Mouse (Mus musculus): Measurements from ENCODE around the gene Bcl6b. TPM values are rescaled to one million over a fixed set of nuclear protein-coding genes. Genes with fewer than 3 reads are reported as not detected.

The Bcl6b gene
- total RNA-seq, 2 experiments from 2014 or later = 54.7 to 55.5 TPM

DNA sequence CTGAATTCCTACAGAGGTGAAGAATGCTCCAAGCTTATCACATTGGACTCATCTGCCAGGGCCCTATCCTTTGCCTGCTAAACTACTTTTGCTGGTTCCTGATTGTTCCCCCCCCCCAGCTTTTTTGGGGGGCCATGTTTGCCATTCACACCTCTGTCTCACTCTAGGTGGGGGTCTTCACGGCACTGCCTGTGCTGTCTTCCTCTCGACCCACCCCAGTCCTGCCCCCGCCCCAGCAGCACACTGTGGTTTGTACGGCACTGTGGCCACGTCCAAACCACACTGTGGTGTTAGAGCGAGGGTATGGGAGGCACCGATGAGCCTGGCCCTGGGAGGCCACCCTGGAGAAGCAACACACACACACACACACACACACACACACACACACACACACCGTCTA lies 4.9 kb upstream of the Bcl6b start:
- intact Hi-C loops (cut with DNase I) = no loop called here
- DNase-seq = no peak

DNA sequence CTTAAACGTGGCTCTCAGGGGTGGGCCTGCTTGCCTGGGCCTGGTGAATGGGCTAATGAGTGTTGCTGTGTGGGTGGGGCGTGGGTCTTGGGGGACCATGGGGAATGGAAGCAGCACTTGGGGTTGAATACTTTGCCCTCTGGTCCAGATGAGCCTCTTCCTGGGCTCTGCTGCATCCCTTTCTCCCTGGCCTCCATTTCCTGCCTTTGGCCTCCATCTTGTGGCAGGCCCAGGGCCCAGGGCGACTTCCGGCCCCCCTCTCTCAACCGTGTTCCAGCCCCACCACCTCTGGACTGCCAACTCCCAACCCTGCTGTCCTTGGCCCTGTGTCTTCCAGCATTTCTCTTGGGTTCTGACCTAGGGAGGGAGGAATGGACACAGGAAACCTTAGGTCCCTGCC lies 4.4 kb upstream of the Bcl6b start:
- intact Hi-C loops (cut with DNase I) = no loop called here
- DNase-seq = peak in 1 of 2 experiments; percentile 60

DNA sequence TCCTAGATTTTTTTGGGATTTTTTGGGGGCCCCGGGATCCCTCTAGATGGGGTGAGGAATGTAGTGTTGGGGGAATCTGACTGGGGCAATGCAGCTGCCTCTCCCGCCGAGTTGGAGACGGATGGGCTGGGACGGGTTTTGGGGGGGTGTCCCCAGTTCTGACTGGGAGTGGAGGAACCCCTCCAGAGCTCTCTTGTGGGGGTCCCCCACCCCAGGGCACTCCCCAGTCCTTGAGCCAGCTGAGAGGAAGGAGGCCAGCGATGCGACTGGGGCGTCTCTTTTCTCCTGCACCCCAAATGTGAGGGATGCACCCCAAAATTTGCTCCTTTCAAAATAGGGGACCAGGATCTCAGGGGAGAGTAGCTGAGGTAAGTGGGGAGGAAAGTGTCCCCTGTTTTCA lies 3.4 kb upstream of the Bcl6b start:
- DNase-seq = no peak
- intact Hi-C loops (cut with DNase I) = no loop called here

DNA sequence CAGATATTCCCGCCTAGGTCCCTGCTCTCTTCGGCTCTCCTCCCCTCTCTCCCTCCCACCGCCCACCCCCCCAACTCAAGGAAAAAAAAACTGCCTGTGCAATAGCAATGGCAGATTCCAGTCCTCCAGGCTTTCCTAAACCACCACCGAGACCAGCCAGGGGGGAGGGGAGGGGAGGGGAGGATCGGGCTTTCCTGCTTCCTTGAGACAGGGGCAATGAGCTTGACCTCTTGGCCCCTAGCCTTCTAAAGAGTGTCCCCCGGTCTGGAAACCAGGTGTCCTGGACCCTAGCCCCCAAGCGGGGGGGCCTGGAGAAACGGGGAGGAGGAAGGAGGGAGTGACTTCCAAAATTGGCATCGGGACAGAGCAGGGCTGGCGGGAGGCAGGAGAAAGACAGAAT lies 2.9 kb upstream of the Bcl6b start:
- intact Hi-C loops (cut with DNase I) = no loop called here
- DNase-seq = peak; percentile 77 to 80

DNA sequence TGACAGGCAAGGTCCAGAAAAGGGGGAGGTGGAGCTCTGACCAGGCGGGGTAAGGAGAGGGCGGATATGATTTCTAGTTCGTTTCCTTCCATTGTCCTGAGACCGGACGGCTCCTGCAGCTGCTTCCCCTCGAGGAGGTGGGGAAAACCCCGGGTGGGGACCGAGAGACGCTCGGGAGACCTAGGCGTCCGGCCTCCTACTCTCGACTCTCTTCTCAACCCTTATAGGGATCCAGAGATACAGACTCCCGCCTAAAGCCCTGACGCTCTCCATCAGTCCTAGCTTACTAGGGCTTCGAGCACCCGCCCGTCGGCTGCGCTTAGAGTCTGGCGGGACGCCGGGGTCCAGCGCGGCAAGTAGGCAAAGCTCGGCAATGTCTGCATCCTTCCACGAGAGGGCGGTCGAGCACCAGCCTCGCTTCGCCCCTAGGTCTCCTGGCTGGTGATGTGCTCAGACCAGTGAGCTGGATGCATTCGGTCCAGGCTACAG lies 685 bp upstream of the Bcl6b start:
- intact Hi-C loops (cut with DNase I) = no loop called here
- DNase-seq = peak; percentile 93 to 95

- DNase-seq = peak; percentile 90 to 91
- intact Hi-C loops (cut with DNase I) = no loop called here
These were observed 770 bp downstream of the Bcl6b start for GRCm38 (mm10) chr11:70228828-70229227.

- DNase-seq = peak in 1 of 2 experiments; percentile 23
- intact Hi-C loops (cut with DNase I) = no loop called here
These were observed 1.8 kb downstream of the Bcl6b start for GRCm38 (mm10) chr11:70227661-70228245.

DNA sequence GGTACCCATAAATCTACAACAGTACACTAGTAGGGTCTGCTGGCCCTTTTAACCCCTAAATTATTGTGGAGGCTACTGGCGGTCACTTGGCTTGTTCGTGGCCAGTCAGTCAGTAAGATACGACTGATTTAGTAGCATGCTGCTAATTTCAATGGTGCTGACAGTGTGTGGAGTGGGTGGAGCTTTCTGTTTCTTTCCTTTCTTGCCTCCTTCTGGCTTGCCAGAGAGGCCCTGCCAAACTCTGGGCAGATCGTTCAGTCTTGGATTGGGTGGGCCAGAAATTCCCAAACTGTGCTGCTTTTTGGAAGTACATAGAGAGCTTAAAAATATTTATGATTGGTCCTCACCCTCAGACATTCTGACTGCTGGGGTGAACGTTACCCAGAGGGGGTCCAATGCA lies 2.5 kb downstream of the Bcl6b start:
- no peak for DNase-seq
- intact Hi-C loops (cut with DNase I) = no loop called here

- no peak for DNase-seq
- intact Hi-C loops (cut with DNase I) = no loop called here
These were observed 3.1 kb downstream of the Bcl6b start for GRCm38 (mm10) chr11:70226602-70226890.

DNA sequence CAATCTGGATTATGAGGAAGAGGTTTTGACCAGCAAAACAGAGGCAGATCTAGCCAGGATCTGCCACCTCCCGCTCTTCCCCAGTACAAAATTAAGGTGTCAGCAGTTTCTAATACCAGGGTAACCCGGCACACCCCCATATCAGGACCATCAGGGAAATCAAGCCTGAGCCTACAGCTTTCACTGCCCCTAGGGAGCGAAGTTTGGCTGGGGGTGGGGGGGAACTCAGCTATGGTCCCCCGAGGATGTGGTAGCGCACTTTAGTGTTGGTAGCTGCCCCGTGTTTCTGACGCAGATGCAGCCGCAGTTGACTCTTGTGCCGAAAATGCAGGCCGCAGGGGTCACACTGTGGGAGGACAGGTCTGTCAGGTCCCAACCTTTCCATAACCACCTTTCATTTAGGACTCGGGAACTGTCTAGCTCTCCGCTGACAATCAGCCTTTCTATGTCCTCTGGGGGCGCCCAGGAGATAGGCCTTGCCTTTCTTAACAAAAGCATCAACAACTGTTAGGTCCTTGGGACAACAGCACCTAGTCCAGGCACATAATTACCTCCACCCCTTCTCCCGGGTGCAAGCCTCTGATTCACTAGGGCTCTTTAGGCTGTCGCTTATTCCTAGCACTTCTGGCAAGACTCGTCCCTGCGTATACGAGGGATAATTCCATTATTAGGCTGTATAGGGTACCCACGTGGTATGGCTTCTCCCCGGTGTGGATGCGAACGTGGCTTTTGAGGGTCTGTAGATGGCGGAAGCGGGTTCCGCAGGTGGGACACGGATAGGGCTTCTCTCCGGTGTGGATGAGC lies 3.6 kb downstream of the Bcl6b start:
- no peak for DNase-seq
- intact Hi-C loops (cut with DNase I) = no loop called here

- intact Hi-C loops (cut with DNase I) = no loop called here
- DNase-seq = peak; percentile 69 to 73
These were observed 5.9 kb downstream of the Bcl6b start for GRCm38 (mm10) chr11:70223724-70224123.

DNA sequence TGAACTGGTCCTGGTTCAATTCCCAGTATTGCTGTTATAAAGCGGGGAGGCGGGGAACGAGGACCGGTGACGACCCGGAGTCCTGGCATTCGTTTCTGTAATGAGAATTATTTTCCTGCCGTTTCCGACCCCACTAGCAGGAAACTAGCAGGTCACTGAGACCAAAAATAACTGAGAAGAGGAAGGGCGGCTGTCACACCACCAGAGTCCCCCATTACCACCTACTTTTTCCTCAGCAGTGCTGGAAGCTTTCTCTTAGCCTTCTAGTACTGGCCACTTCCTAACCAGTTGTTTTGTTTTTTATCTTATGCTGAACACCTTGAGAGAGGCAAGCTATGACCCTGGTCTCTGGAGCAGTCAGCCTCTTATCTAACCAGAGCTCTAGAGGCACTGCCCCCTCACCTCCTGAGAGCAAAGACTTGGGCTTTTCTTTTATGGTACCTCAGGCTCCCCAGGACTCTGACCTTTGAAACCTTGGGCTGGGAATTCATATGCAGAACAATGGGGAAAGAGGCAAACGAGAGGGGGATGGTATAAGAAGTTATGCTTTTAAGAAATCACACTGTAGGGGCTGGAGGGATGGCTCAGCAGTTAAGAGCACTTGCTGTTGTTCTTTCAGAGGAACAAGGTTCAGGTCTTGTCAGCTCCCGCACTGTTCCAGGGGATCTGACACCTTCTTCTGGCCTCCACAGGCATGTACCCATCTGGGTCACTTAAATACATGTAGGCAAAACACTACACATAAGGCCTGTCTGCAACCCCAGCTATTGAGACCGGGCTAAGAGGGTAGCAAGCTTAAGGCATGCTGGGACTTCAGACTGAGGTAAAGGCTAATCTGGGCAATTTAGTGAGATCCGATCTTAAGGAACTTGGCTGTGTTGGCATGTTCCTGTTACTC lies 7.7 kb downstream of the Bcl6b start:
- DNase-seq = no peak
- intact Hi-C loops (cut with DNase I) = no loop called here

- DNase-seq = peak; percentile 93 to 94
- intact Hi-C loops (cut with DNase I) = no loop called here
These were observed 8.6 kb downstream of the Bcl6b start, which contains the start of gene Slc16a13 for GRCm38 (mm10) chr11:70220731-70221602. Gene Slc16a13, minus strand, starts transcription at chr11:70221064.

GRCm38 (mm10) chr11:70220323-70220722 lies 9.3 kb downstream of the Bcl6b start:
- peak in 1 of 2 experiments; percentile 56 for DNase-seq
- intact Hi-C loops (cut with DNase I) = no loop called here

- no peak for DNase-seq
- intact Hi-C loops (cut with DNase I) = no loop called here
These were observed 9.7 kb downstream of the Bcl6b start for GRCm38 (mm10) chr11:70219873-70220272.

- intact Hi-C loops (cut with DNase I) = no loop called here
- no peak for DNase-seq
These were observed 10.7 kb downstream of the Bcl6b start for GRCm38 (mm10) chr11:70218741-70219470.

DNA sequence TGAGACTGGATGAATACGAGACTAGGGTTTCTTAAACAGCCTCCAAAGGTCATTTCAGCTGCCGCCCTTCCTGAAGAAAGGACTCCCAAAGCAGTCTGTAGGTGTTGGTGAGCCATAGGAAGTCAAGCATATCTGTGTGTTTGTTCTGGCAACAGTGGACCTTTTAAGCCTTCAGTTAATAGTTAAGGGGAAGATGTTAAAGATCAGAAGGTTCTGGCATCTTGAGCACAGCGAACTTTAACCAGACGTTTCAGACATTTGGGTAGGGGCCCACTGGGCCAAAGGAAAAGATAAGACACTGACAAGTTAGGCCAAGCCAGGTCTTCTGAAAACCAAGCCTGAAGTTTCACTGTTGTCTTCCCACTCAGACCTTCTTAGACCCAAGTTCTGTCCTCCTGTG lies 11.6 kb downstream of the Bcl6b start:
- intact Hi-C loops (cut with DNase I) = no loop called here
- no peak for DNase-seq

- intact Hi-C loops (cut with DNase I) = no loop called here
These were observed 13.5 kb downstream of the Bcl6b start for GRCm38 (mm10) chr11:70216103-70216502.

GRCm38 (mm10) chr11:70215301-70215700 lies 14.3 kb downstream of the Bcl6b start:
- intact Hi-C loops (cut with DNase I) = no loop called here
- no peak for DNase-seq

More at GRCm38 (mm10) chr11:70216103-70216502, 13.5 kb downstream of the Bcl6b start:
- DNase-seq = no peak

GRCm38 (mm10) chr11:70214856-70215209 lies 14.8 kb downstream of the Bcl6b start:
- DNase-seq = no peak
- intact Hi-C loops (cut with DNase I) = loop anchor here (5.0 kb wide), 2 partner anchors 43 to 283 kb away; no protein-coding TSS in a partner anchor

Measured in heart, postnatal 10 days (tissue).